Mouse (Mus musculus) heart, postnatal 0 days (tissue): Measurements from ENCODE around the gene Ube2t.

Experiments
- CTCF ChIP-seq: IDR thresholded peaks from 2 replicates; pipeline ENCODE4 v1.5.1; 2016; ENCODE audit warnings: antibody characterized with exemption, control low read depth, low read depth
- EP300 ChIP-seq: IDR thresholded peaks from 2 replicates; pipeline ENCODE4 v1.6.1; 2016; ENCODE audit warnings: antibody characterized with exemption, low read depth

GRCm38 (mm10) chr1:134972920-134973319 lies 10.6 kb downstream of the Ube2t start:
- TF ChIP-seq EP300 (no peak), CTCF (peak; percentile 52)
